Mouse (Mus musculus) heart, adult 2 months (tissue): ENCODE results near the gene Ctdsp2. TPM values are rescaled to one million over a fixed set of nuclear protein-coding genes. Genes with fewer than 3 reads are reported as not detected.

ENCODE experiments used
- DNase-seq, 2 experiments: peaks; one replicate each; pipeline ENCODE4 v3.0.0; 2021
- H3K27ac ChIP-seq: fragments of 200-600 bp; 2 replicates; pipeline ENCODE4 v1.8.1; 2022
- H3K27me3 ChIP-seq: fragments of 200-500 bp; 2 replicates; pipeline ENCODE4 v1.6.1; 2012; ENCODE audit warnings: mild to moderate bottlenecking, low read length, inconsistent platforms, mixed read lengths; ENCODE audit not compliant: control insufficient read depth, insufficient read depth
- H3K36me3 ChIP-seq: fragments of 200-500 bp; 2 replicates; pipeline ENCODE4 v1.6.1; 2012; ENCODE audit warnings: low read length, inconsistent platforms; ENCODE audit not compliant: control insufficient read depth, insufficient read depth
- H3K4me1 ChIP-seq: fragments of 200-500 bp; 2 replicates; pipeline ENCODE4 v1.6.1; 2011; ENCODE audit warnings: low read length; ENCODE audit not compliant: control insufficient read depth, insufficient read depth
- H3K4me3 ChIP-seq: fragments of 200-600 bp; 2 replicates; pipeline ENCODE4 v1.8.1; 2022
- H3K79me2 ChIP-seq: fragments of 200-500 bp; replicated peaks from 2 replicates; pipeline ENCODE4 v1.6.1; 2012; ENCODE audit warnings: mild to moderate bottlenecking, inconsistent platforms, low read length, moderate library complexity, mixed read lengths; ENCODE audit not compliant: control insufficient read depth, insufficient read depth
- H3K9ac ChIP-seq: fragments of 200-500 bp; 2 replicates; pipeline ENCODE4 v1.6.1; 2012; ENCODE audit warnings: low read depth, mild to moderate bottlenecking, control low read depth, inconsistent platforms, low read length, mixed read lengths
- CTCF ChIP-seq: fragments of 200-600 bp; IDR thresholded peaks from 2 replicates; pipeline ENCODE4 v1.8.1; 2022; ENCODE audit warnings: antibody characterized with exemption, mild to moderate bottlenecking, moderate library complexity
- EP300 ChIP-seq: fragments of 200-500 bp; IDR thresholded peaks from 2 replicates; pipeline ENCODE4 v1.6.1; 2011; ENCODE audit warnings: low read depth, low read length, control low read depth; ENCODE audit not compliant: insufficient read depth
- POLR2A ChIP-seq: fragments of 200-500 bp; IDR thresholded peaks from 2 replicates; pipeline ENCODE4 v1.6.1; 2011; ENCODE audit warnings: mild to moderate bottlenecking, low read depth, low read length, control low read depth; ENCODE audit not compliant: insufficient read depth
- WGBS: fragments of 180-500 bp; shearing (Covaris S2); methylation state at CpG from one replicate; pipeline ENCODE4 v1.1.7; 2018; 5-methylcytosine and 5-hydroxymethylcytosine counted together
- intact Hi-C: fragments of 180-260 bp; cut with DNase I; formaldehyde crosslinking; loops from one replicate; pipeline ENCODE4 v1.15.1; 2025
- polyA plus RNA-seq: library from polyadenylated mRNA; depleted of rRNA; stranded (reverse); fragments of >200 nt; gene quantifications from 2 replicates; pipeline ENCODE4 v1.2.3, GENCODE M21; 2012
- total RNA-seq, 2 experiments: library from RNA; stranded (reverse); gene quantifications; 2 replicates each; pipeline ENCODE4 v1.2.3; 2021

Ctdsp2 gene
- total and polyA plus RNA-seq, 3 experiments, result 82.2 to 108 (median 85.6) TPM

GRCm38 (mm10) chr10:126979636-126980151 is 1.2 kb downstream of the Ctdsp2 start:
- no peak for TF ChIP-seq CTCF
- TF ChIP-seq EP300, result 0 out of 2 replicates have a peak, but pooled peaks have one; percentile 14
- no peak for TF ChIP-seq POLR2A
- 0% methylated on average over 48 of the region's 57 CpGs for WGBS
- Histone ChIP-seq H3K79me2 (peaks cover 9% of the 10 kb centered on the region), H3K36me3 (no peaks in the 10 kb centered on the region; the same call in 1 of the 2 replicates), H3K27ac (peak overlapping the region; percentile 100), H3K27me3 (no peaks in the 10 kb centered on the region), H3K4me3 (peak overlapping the region; percentile 88), H3K9ac (peak overlapping the region; percentile 98), H3K4me1 (peaks cover 23% of the 10 kb centered on the region)
- peak; percentile 68 to 69 for DNase-seq
- intact Hi-C loops, result no loop called here

- Histone ChIP-seq H3K27ac (peak overlapping the region; percentile 100), H3K4me3 (peak overlapping the region; percentile 88), H3K9ac (peak overlapping the region; percentile 98), H3K79me2 (peaks cover 13% of the 10 kb centered on the region), H3K27me3 (no peaks in the 10 kb centered on the region), H3K4me1 (peaks cover 29% of the 10 kb centered on the region), H3K36me3 (no peaks in the 10 kb centered on the region; the same call in 1 of the 2 replicates)
- DNase-seq, result peak; percentile 61 to 68
- WGBS, result under 1% methylated on average over 16 of the region's 16 CpGs
- TF ChIP-seq EP300 (no peak), POLR2A (no peak), CTCF (no peak)
- intact Hi-C loops, result no loop called here
These were observed 1.9 kb downstream of the Ctdsp2 start for GRCm38 (mm10) chr10:126980221-126980932.

GRCm38 (mm10) chr10:126980933-126981530 is 2.5 kb downstream of the Ctdsp2 start:
- Histone ChIP-seq H3K27ac (peak overlapping the region; percentile 100), H3K9ac (peak overlapping the region; percentile 98), H3K4me3 (peak overlapping the region; percentile 88), H3K79me2 (peaks cover 16% of the 10 kb centered on the region), H3K36me3 (no peaks in the 10 kb centered on the region; the same call in 1 of the 2 replicates), H3K4me1 (peaks cover 33% of the 10 kb centered on the region), H3K27me3 (no peaks in the 10 kb centered on the region)
- WGBS, result 5% methylated on average over 11 of the region's 11 CpGs
- TF ChIP-seq POLR2A, result no peak
- no peak for TF ChIP-seq EP300
- TF ChIP-seq CTCF, result no peak
- DNase-seq, result no peak
- intact Hi-C loops, result no loop called here

- Histone ChIP-seq H3K9ac (0 out of 2 replicates have a peak overlapping the region, but pooled peaks have one; percentile 7), H3K27ac (peak overlapping the region; percentile 100), H3K36me3 (no peaks in the 10 kb centered on the region; the same call in 1 of the 2 replicates), H3K4me1 (peaks cover 38% of the 10 kb centered on the region), H3K27me3 (no peaks in the 10 kb centered on the region), H3K4me3 (peak overlapping the region; percentile 88), H3K79me2 (peaks cover 16% of the 10 kb centered on the region)
- peak; percentile 35; the same call in 1 of the 2 replicates for TF ChIP-seq POLR2A
- no peak for TF ChIP-seq EP300
- no peak for TF ChIP-seq CTCF
- intact Hi-C loops, result no loop called here
- WGBS, result 26% methylated on average over 3 of the region's 3 CpGs
- no peak for DNase-seq
These were observed 3.2 kb downstream of the Ctdsp2 start for GRCm38 (mm10) chr10:126981746-126982145.

- WGBS, result 7% methylated on average over 14 of the region's 14 CpGs
- TF ChIP-seq CTCF, result no peak
- no peak for TF ChIP-seq POLR2A
- no peak for TF ChIP-seq EP300
- Histone ChIP-seq H3K9ac (peak overlapping the region; percentile 58), H3K4me3 (peak overlapping the region; percentile 88), H3K27ac (peak overlapping the region; percentile 100), H3K27me3 (no peaks in the 10 kb centered on the region), H3K4me1 (peaks cover 47% of the 10 kb centered on the region), H3K36me3 (peaks cover under 1% of the 10 kb centered on the region; the same call in 1 of the 2 replicates), H3K79me2 (peaks cover 18% of the 10 kb centered on the region)
- DNase-seq, result no peak
- intact Hi-C loops, result no loop called here
These were observed 4.7 kb downstream of the Ctdsp2 start for GRCm38 (mm10) chr10:126983193-126983725.
